Mouse (Mus musculus) forebrain, embryonic 16.5 days (tissue): ENCODE results near the gene Hscb. TPM values are rescaled to one million over a fixed set of nuclear protein-coding genes. Genes with fewer than 3 reads are reported as not detected.
A peak's percentile ranks its signal among the peaks of the same experiment; 100 is the strongest.
"Not testable (repeated sequence)": the region's sequence is repeated elsewhere in the genome, so short reads cannot be mapped to it uniquely, and the experiment has no call there.

Experiments used
- ATAC-seq: fragments of 200-750 bp; cut with Nextera tagmentation; 2 replicates; pipeline ENCODE4 v1.8.0; 2017; ENCODE audit warnings: mild to moderate bottlenecking, moderate library complexity
- H3K27ac ChIP-seq: fragments of 300-500 bp; sonication (generic); 2 replicates; pipeline ENCODE4 v1.5.1; 2014; ENCODE audit warnings: low read length, control low read depth
- H3K27me3 ChIP-seq: fragments of 300-500 bp; sonication (generic); replicated peaks from 2 replicates; pipeline ENCODE4 v1.6.1; 2014; ENCODE audit warnings: low read length; ENCODE audit not compliant: control insufficient read depth, insufficient read depth
- H3K36me3 ChIP-seq: fragments of 300-500 bp; sonication (generic); 2 replicates; pipeline ENCODE4 v1.6.1; 2014; ENCODE audit not compliant: control insufficient read depth, insufficient read depth
- H3K4me1 ChIP-seq: fragments of 300-500 bp; sonication (generic); replicated peaks from 2 replicates; pipeline ENCODE4 v1.6.1; 2014; ENCODE audit warnings: low read length; ENCODE audit not compliant: control insufficient read depth, insufficient read depth
- H3K4me2 ChIP-seq: fragments of 300-500 bp; sonication (generic); 2 replicates; pipeline ENCODE4 v1.6.1; 2014; ENCODE audit warnings: mild to moderate bottlenecking, low read length, control low read depth
- H3K4me3 ChIP-seq: fragments of 300-500 bp; sonication (generic); replicated peaks from 2 replicates; pipeline ENCODE4 v1.5.1; 2014; ENCODE audit warnings: mild to moderate bottlenecking, low read length, control low read depth
- H3K9ac ChIP-seq: fragments of 300-500 bp; sonication (generic); replicated peaks from 2 replicates; pipeline ENCODE4 v1.6.1; 2014; ENCODE audit warnings: low read depth, low read length, control low read depth
- H3K9me3 ChIP-seq: fragments of 300-500 bp; sonication (generic); 2 replicates; pipeline ENCODE4 v1.6.1; 2016; ENCODE audit warnings: low read length; ENCODE audit not compliant: control insufficient read depth
- WGBS: fragments of 180-500 bp; shearing (Covaris S2); extraction: QIAGEN DNeasy Blood & Tissue Kit; methylation state at CpG from one replicate; pipeline ENCODE4 v1.1.7; 2014; 5-methylcytosine and 5-hydroxymethylcytosine counted together
- polyA plus RNA-seq: library from polyadenylated mRNA; unstranded; fragments of >200 nt; fragmentation: Nextera tagmentation; extraction: Ambion mirVana; gene quantifications from 2 replicates; pipeline ENCODE4 v1.2.1, GENCODE M21; 2015

Hscb gene
- polyA plus RNA-seq, 1 experiment from 2014 or later = 9.4 TPM

- H3K9ac ChIP-seq = peak overlapping the region; percentile 71
- H3K4me1 ChIP-seq = peaks cover 12% of the 10 kb centered on the region
- WGBS = 9% methylated on average over 28 of the region's 28 CpGs
- peak overlapping the region; percentile 71 for H3K4me2 ChIP-seq
- peak overlapping the region; percentile 60 for H3K27ac ChIP-seq
- H3K4me3 ChIP-seq = peak overlapping the region; percentile 83
- no peaks in the 10 kb centered on the region for H3K27me3 ChIP-seq
- peak; percentile 76 for ATAC-seq
- no peaks in the 10 kb centered on the region for H3K9me3 ChIP-seq
- H3K36me3 ChIP-seq = no peaks in the 10 kb centered on the region
These were observed 419 bp downstream of the Hscb start for GRCm38 (mm10) chr5:110839038-110839677.

- WGBS = 88% methylated on average over 5 of the region's 5 CpGs
- not testable (repeated sequence) for ATAC-seq, H3K4me2 ChIP-seq
These were observed 1.6 kb downstream of the Hscb start for GRCm38 (mm10) chr5:110838016-110838415.

GRCm38 (mm10) chr5:110835959-110836358, 3.6 kb downstream of the Hscb start:
- Histone ChIP-seq H3K27ac (no peak overlapping the region), H3K36me3 (no peaks in the 10 kb centered on the region), H3K4me2 (no peak overlapping the region), H3K27me3 (no peaks in the 10 kb centered on the region), H3K9ac (no peak overlapping the region), H3K4me1 (peaks cover 12% of the 10 kb centered on the region), H3K9me3 (no peaks in the 10 kb centered on the region), H3K4me3 (no peak overlapping the region)
- 29% methylated on average over 3 of the region's 3 CpGs for WGBS
- no peak for ATAC-seq

More at GRCm38 (mm10) chr5:110838016-110838415, 1.6 kb downstream of the Hscb start:
- not testable (repeated sequence) for H3K27ac ChIP-seq, H3K9me3 ChIP-seq, H3K9ac ChIP-seq, H3K4me3 ChIP-seq, H3K27me3 ChIP-seq, H3K36me3 ChIP-seq
- peaks cover 12% of the 10 kb centered on the region for H3K4me1 ChIP-seq

- no peak overlapping the region for H3K4me3 ChIP-seq
- WGBS = 95% methylated on average over 5 of the region's 5 CpGs
- no peak overlapping the region for H3K4me2 ChIP-seq
- H3K27ac ChIP-seq = no peak overlapping the region
- ATAC-seq = no peak
- no peaks in the 10 kb centered on the region for H3K27me3 ChIP-seq
- H3K9ac ChIP-seq = no peak overlapping the region
- no peaks in the 10 kb centered on the region for H3K36me3 ChIP-seq
- H3K4me1 ChIP-seq = no peaks in the 10 kb centered on the region
- H3K9me3 ChIP-seq = no peaks in the 10 kb centered on the region
These were observed 8.4 kb downstream of the Hscb start for GRCm38 (mm10) chr5:110831036-110831720.

- WGBS = 95% methylated on average over 5 of the region's 5 CpGs
- no peak for ATAC-seq
- Histone ChIP-seq H3K4me2 (no peak overlapping the region), H3K4me3 (no peak overlapping the region), H3K36me3 (no peaks in the 10 kb centered on the region), H3K9me3 (no peaks in the 10 kb centered on the region), H3K4me1 (no peaks in the 10 kb centered on the region), H3K27ac (no peak overlapping the region), H3K27me3 (no peaks in the 10 kb centered on the region), H3K9ac (no peak overlapping the region)
These were observed 12.0 kb downstream of the Hscb start for GRCm38 (mm10) chr5:110827576-110827975.

- 94% methylated on average over 8 of the region's 8 CpGs for WGBS
- no peak for ATAC-seq
- H3K4me2 ChIP-seq = no peak overlapping the region
- no peaks in the 10 kb centered on the region for H3K36me3 ChIP-seq
- H3K4me1 ChIP-seq = no peaks in the 10 kb centered on the region
- no peak overlapping the region for H3K9ac ChIP-seq
- no peaks in the 10 kb centered on the region for H3K9me3 ChIP-seq
- no peak overlapping the region for H3K27ac ChIP-seq
- no peak overlapping the region for H3K4me3 ChIP-seq
- no peaks in the 10 kb centered on the region for H3K27me3 ChIP-seq
These were observed 12.6 kb downstream of the Hscb start for GRCm38 (mm10) chr5:110826781-110827495.

- Histone ChIP-seq H3K36me3 (no peaks in the 10 kb centered on the region), H3K9me3 (no peaks in the 10 kb centered on the region), H3K27me3 (no peaks in the 10 kb centered on the region), H3K4me3 (no peak overlapping the region), H3K9ac (no peak overlapping the region), H3K4me1 (no peaks in the 10 kb centered on the region), H3K27ac (no peak overlapping the region), H3K4me2 (no peak overlapping the region)
- WGBS = 90% methylated on average over 4 of the region's 4 CpGs
- no peak for ATAC-seq
These were observed 15.2 kb downstream of the Hscb start for GRCm38 (mm10) chr5:110824421-110824820.

- ATAC-seq = peak; percentile 96
- under 1% methylated on average over 75 of the region's 80 CpGs for WGBS
- H3K9me3 ChIP-seq = no peaks in the 10 kb centered on the region
- H3K4me2 ChIP-seq = peak within 1 kb of the TSS; percentile 97
- H3K27me3 ChIP-seq = no peaks in the 10 kb centered on the region
- peaks cover 39% of the 10 kb centered on the region for H3K4me1 ChIP-seq
- H3K36me3 ChIP-seq = no peaks in the 10 kb centered on the region
- peak within 1 kb of the TSS; percentile 93 for H3K9ac ChIP-seq
- H3K27ac ChIP-seq = peak within 1 kb of the TSS; percentile 90
- peak within 1 kb of the TSS; percentile 86 for H3K4me3 ChIP-seq
These were observed 29.8 kb downstream of the Hscb start, which contains the start of gene Ulk1 for GRCm38 (mm10) chr5:110809667-110810325. Ulk1 (minus strand) TSS chr5:110810097.
